Mouse (Mus musculus): ENCODE results near the gene Tdrd1. TPM values are rescaled to one million over a fixed set of nuclear protein-coding genes. Genes with fewer than 3 reads are reported as not detected.
A peak's percentile ranks its signal among the peaks of the same experiment; 100 is the strongest.

Gene Tdrd1
- total RNA-seq, 2 experiments from 2014 or later = 0.56 to 0.59 TPM

- no peak overlapping the region for H3K27ac ChIP-seq
- DNase-seq (ENCODE audit: low spot score in 2 of 2) = no peak
- TF ChIP-seq CTCF (conservative IDR thresholded peaks at IDR 0.05) = no peak
- H3K4me3 ChIP-seq = no peak overlapping the region
These were observed 15.3 kb upstream of the Tdrd1 start for GRCm38 (mm10) chr19:56810641-56811146.

- peak; percentile 38 to 39 for DNase-seq (ENCODE audit: low spot score in 2 of 2)
- no peak overlapping the region for H3K4me3 ChIP-seq
- peak; percentile 79 for TF ChIP-seq CTCF (conservative IDR thresholded peaks at IDR 0.05)
- no peak overlapping the region for H3K27ac ChIP-seq
These were observed 14.4 kb upstream of the Tdrd1 start for GRCm38 (mm10) chr19:56811590-56811989.

- no peak for TF ChIP-seq CTCF (conservative IDR thresholded peaks at IDR 0.05)
- no peak overlapping the region for H3K4me3 ChIP-seq
- DNase-seq (ENCODE audit: low spot score in 2 of 2) = no peak
- no peak overlapping the region for H3K27ac ChIP-seq
These were observed 12.6 kb upstream of the Tdrd1 start for GRCm38 (mm10) chr19:56813360-56813759.

GRCm38 (mm10) chr19:56817851-56818526, 8.0 kb upstream of the Tdrd1 start:
- no peak overlapping the region; the same call in 1 of the 2 replicates for H3K4me3 ChIP-seq
- no peak for TF ChIP-seq CTCF (conservative IDR thresholded peaks at IDR 0.05)
- no peak overlapping the region for H3K27ac ChIP-seq
- no peak for DNase-seq (ENCODE audit: low spot score in 2 of 2)

GRCm38 (mm10) chr19:56821040-56821797, 4.8 kb upstream of the Tdrd1 start:
- no peak for DNase-seq (ENCODE audit: low spot score in 2 of 2)

GRCm38 (mm10) chr19:56821798-56822447, 4.1 kb upstream of the Tdrd1 start, which contains the start of gene Ccdc186:
Ccdc186 (minus strand) TSS chr19:56822190.
- peak; percentile 95 for DNase-seq (ENCODE audit: low spot score in 2 of 2)
- H3K27ac ChIP-seq = peak within 1 kb of the TSS; percentile 94
- peak within 1 kb of the TSS; percentile 99 for H3K4me3 ChIP-seq
- TF ChIP-seq CTCF (conservative IDR thresholded peaks at IDR 0.05) = no peak

More at GRCm38 (mm10) chr19:56821040-56821797, 4.8 kb upstream of the Tdrd1 start:
- Histone ChIP-seq H3K4me3 (peak overlapping the region; percentile 99), H3K27ac (peak overlapping the region; percentile 94)
- TF ChIP-seq CTCF (conservative IDR thresholded peaks at IDR 0.05) = no peak

GRCm38 (mm10) chr19:56822448-56822836, 3.6 kb upstream of the Tdrd1 start:
- TF ChIP-seq CTCF (conservative IDR thresholded peaks at IDR 0.05) = no peak
- peak overlapping the region; percentile 99 for H3K4me3 ChIP-seq
- DNase-seq (ENCODE audit: low spot score in 2 of 2) = no peak
- H3K27ac ChIP-seq = peak overlapping the region; percentile 94; the same call in 1 of the 2 replicates

GRCm38 (mm10) chr19:56828305-56828704, 2.3 kb downstream of the Tdrd1 start:
- no peak for DNase-seq (ENCODE audit: low spot score in 2 of 2)
- no peak overlapping the region for H3K4me3 ChIP-seq
- no peak for TF ChIP-seq CTCF (conservative IDR thresholded peaks at IDR 0.05)
- no peak overlapping the region for H3K27ac ChIP-seq

- TF ChIP-seq CTCF (conservative IDR thresholded peaks at IDR 0.05) = no peak
- no peak for DNase-seq (ENCODE audit: low spot score in 2 of 2)
- H3K27ac ChIP-seq = no peak overlapping the region
- H3K4me3 ChIP-seq = no peak overlapping the region
These were observed 3.3 kb downstream of the Tdrd1 start for GRCm38 (mm10) chr19:56829267-56829666.

- no peak overlapping the region for H3K27ac ChIP-seq
- H3K4me3 ChIP-seq = no peak overlapping the region
- TF ChIP-seq CTCF (conservative IDR thresholded peaks at IDR 0.05) = no peak
- DNase-seq (ENCODE audit: low spot score in 2 of 2) = no peak
These were observed 4.2 kb downstream of the Tdrd1 start for GRCm38 (mm10) chr19:56830163-56830562.

- H3K27ac ChIP-seq = no peak overlapping the region
- DNase-seq (ENCODE audit: low spot score in 2 of 2) = no peak
- H3K4me3 ChIP-seq = no peak overlapping the region
- no peak for TF ChIP-seq CTCF (conservative IDR thresholded peaks at IDR 0.05)
These were observed 9.3 kb downstream of the Tdrd1 start for GRCm38 (mm10) chr19:56835340-56835739.

GRCm38 (mm10) chr19:56838942-56839706, 13.1 kb downstream of the Tdrd1 start:
- Histone ChIP-seq H3K27ac (no peak overlapping the region), H3K4me3 (no peak overlapping the region)
- no peak for DNase-seq (ENCODE audit: low spot score in 2 of 2)
- TF ChIP-seq CTCF (conservative IDR thresholded peaks at IDR 0.05) = 0 out of 2 replicates have a peak, but pooled peaks have one; percentile 8
